Mouse (Mus musculus) hindbrain, postnatal 0 days (tissue): ENCODE measurements around the gene Tenm2. TPM values are rescaled to one million over a fixed set of nuclear protein-coding genes. Genes with fewer than 3 reads are reported as not detected.
A peak's percentile ranks its signal among the peaks of the same experiment; 100 is the strongest.

Experiments
- ATAC-seq: fragments of 200-750 bp; cut with Nextera tagmentation; 2 replicates; pipeline ENCODE4 v1.8.0; 2017; ENCODE audit warnings: mild to moderate bottlenecking, moderate TSS enrichment, moderate library complexity
- DNase-seq: peaks from one replicate; pipeline ENCODE4 v3.0.0-alpha.2; 2015; ENCODE audit warnings: low spot score
- H3K27ac ChIP-seq: fragments of 300-500 bp; sonication (generic); 2 replicates; pipeline ENCODE4 v1.5.1; 2014; ENCODE audit warnings: mild to moderate bottlenecking
- H3K27me3 ChIP-seq: fragments of 300-500 bp; sonication (generic); 2 replicates; pipeline ENCODE4 v1.6.1; 2014; ENCODE audit warnings: low read length, mixed read lengths; ENCODE audit not compliant: insufficient read depth
- H3K36me3 ChIP-seq: fragments of 300-500 bp; sonication (generic); 2 replicates; pipeline ENCODE4 v1.6.1; 2014; ENCODE audit warnings: low read length, mixed read lengths; ENCODE audit not compliant: insufficient read depth
- H3K4me1 ChIP-seq: fragments of 300-500 bp; sonication (generic); 2 replicates; pipeline ENCODE4 v1.6.1; 2014; ENCODE audit warnings: antibody characterized with exemption, low read length, mixed read lengths; ENCODE audit not compliant: insufficient read depth
- H3K4me2 ChIP-seq: fragments of 300-500 bp; sonication (generic); 2 replicates; pipeline ENCODE4 v1.6.1; 2014; ENCODE audit warnings: low read depth, mild to moderate bottlenecking, low read length, moderate library complexity, mixed read lengths
- H3K4me3 ChIP-seq: fragments of 300-500 bp; sonication (generic); 2 replicates; pipeline ENCODE4 v1.5.1; 2014; ENCODE audit warnings: low read length
- H3K9ac ChIP-seq: fragments of 300-500 bp; sonication (generic); replicated peaks from 2 replicates; pipeline ENCODE4 v1.6.1; 2014; ENCODE audit warnings: mild to moderate bottlenecking, low read length, moderate library complexity, mixed read lengths
- H3K9me3 ChIP-seq: fragments of 300-500 bp; sonication (generic); 2 replicates; pipeline ENCODE4 v1.6.1; 2016; ENCODE audit warnings: low read length, mixed read lengths
- CTCF ChIP-seq: IDR thresholded peaks from 2 replicates; pipeline ENCODE4 v1.5.1; 2016; ENCODE audit warnings: antibody characterized with exemption, control low read depth, low read depth
- WGBS: fragments of 180-500 bp; shearing (Covaris S2); extraction: QIAGEN DNeasy Blood & Tissue Kit; methylation state at CpG from one replicate; pipeline ENCODE4 v1.1.7; 2014; 5-methylcytosine and 5-hydroxymethylcytosine counted together
- polyA plus RNA-seq: library from polyadenylated mRNA; unstranded; fragments of >200 nt; fragmentation: Nextera tagmentation; extraction: Ambion mirVana; gene quantifications from 2 replicates; pipeline ENCODE4 v1.2.1, GENCODE M21; 2015
- total RNA-seq: library from RNA; depleted of rRNA; stranded (reverse); fragments of >200 nt; gene quantifications from 2 replicates; pipeline ENCODE4 v1.2.3, GENCODE M21; 2014

Tenm2 gene
- total and polyA plus RNA-seq, 2 experiments from 2014 or later, result 30.1 to 78.0 TPM

GRCm38 (mm10) chr11:36052598-36052997, 1183.2 kb downstream of the Tenm2 start:
- H3K4me1 ChIP-seq, result no peaks in the 10 kb centered on the region
- no peaks in the 10 kb centered on the region for H3K9me3 ChIP-seq
- no peak overlapping the region for H3K4me2 ChIP-seq
- ATAC-seq, result no peak
- no peak for TF ChIP-seq CTCF
- no peak for DNase-seq
- 62% methylated on average over 2 of the region's 2 CpGs for WGBS
- H3K27me3 ChIP-seq, result no peaks in the 10 kb centered on the region
- no peak overlapping the region for H3K27ac ChIP-seq
- H3K36me3 ChIP-seq, result no peaks in the 10 kb centered on the region
- H3K4me3 ChIP-seq, result no peak overlapping the region
- H3K9ac ChIP-seq, result no peak overlapping the region

DNA sequence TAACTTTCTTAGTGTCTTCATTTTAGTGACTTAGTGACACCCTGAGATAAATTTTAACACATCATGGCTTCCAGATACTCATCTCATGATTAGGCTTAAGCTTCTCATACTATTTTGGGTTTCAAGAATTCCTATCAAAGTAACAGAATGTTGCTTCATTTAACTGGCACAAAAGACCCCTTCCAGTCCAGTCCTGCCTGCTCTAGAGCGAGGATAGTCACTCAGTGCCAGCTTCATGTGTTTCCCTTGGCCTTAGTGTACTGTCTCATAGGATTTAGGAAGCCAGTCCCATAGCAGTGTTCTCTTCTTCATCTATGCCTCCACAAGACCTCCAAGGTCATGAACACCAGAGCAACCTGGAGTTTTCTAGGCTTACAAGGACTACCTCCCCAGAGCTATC, 1183.7 kb downstream of the Tenm2 start:
- no peak overlapping the region for H3K4me3 ChIP-seq
- H3K4me1 ChIP-seq, result no peaks in the 10 kb centered on the region
- 82% methylated on average over 1 of the region's 1 CpGs for WGBS
- no peak overlapping the region for H3K9ac ChIP-seq
- H3K4me2 ChIP-seq, result no peak overlapping the region
- H3K36me3 ChIP-seq, result no peaks in the 10 kb centered on the region
- ATAC-seq (no peak), DNase-seq (no peak)
- no peak for TF ChIP-seq CTCF
- H3K9me3 ChIP-seq, result no peaks in the 10 kb centered on the region
- H3K27ac ChIP-seq, result no peak overlapping the region
- no peaks in the 10 kb centered on the region for H3K27me3 ChIP-seq

- no peaks in the 10 kb centered on the region for H3K36me3 ChIP-seq
- no peak overlapping the region for H3K9ac ChIP-seq
- H3K4me2 ChIP-seq, result no peak overlapping the region
- H3K4me3 ChIP-seq, result no peak overlapping the region
- WGBS, result 23% methylated on average over 5 of the region's 5 CpGs
- ATAC-seq, result no peak
- DNase-seq, result peak; percentile 35
- no peaks in the 10 kb centered on the region for H3K27me3 ChIP-seq
- H3K4me1 ChIP-seq, result no peaks in the 10 kb centered on the region
- H3K9me3 ChIP-seq, result no peaks in the 10 kb centered on the region
- H3K27ac ChIP-seq, result no peak overlapping the region
- no peak for TF ChIP-seq CTCF
These were observed 1186.2 kb downstream of the Tenm2 start for GRCm38 (mm10) chr11:36049547-36049946.

DNA sequence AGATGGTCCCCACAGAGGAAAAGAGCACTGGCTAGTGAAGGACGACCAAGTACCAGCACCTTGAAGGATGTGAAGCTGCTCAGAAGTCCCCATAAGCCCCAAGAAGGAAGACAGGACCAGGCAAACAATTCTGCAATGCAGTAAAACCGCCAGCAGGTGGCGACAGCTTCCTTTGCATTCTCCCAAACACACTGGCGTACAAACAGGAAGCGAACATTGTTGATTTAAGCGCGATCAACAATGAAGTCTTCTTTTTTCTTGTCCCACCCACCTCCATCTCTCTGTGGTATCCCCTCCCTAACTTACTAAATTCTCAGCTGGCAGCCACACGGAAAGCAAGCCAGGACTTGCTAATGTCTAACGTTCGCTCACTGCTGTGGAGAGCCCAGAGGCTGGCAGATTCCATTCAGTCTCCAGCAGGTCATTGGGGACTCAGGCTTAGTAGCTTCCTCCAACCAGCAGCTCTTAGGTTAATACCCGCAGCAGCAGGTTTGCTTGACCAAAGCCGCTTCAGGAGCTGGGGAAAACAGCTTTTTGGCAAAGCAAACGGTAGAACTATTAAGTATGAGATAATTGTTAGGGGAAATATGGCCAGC, 1190.0 kb downstream of the Tenm2 start:
- Histone ChIP-seq H3K27me3 (no peaks in the 10 kb centered on the region), H3K4me3 (peak overlapping the region; percentile 26), H3K36me3 (no peaks in the 10 kb centered on the region), H3K4me1 (no peaks in the 10 kb centered on the region), H3K9me3 (no peaks in the 10 kb centered on the region), H3K9ac (no peak overlapping the region), H3K27ac (no peak overlapping the region), H3K4me2 (peak overlapping the region; percentile 48)
- WGBS, result 3% methylated on average over 13 of the region's 13 CpGs
- ATAC-seq (peak; percentile 72), DNase-seq (peak; percentile 93)
- TF ChIP-seq CTCF, result peak; percentile 100

GRCm38 (mm10) chr11:36041411-36041810, 1194.4 kb downstream of the Tenm2 start:
- Histone ChIP-seq H3K4me1 (peaks cover 5% of the 10 kb centered on the region; the same call in 1 of the 2 replicates), H3K27me3 (no peaks in the 10 kb centered on the region), H3K9ac (no peak overlapping the region), H3K4me2 (no peak overlapping the region), H3K27ac (no peak overlapping the region), H3K36me3 (no peaks in the 10 kb centered on the region), H3K4me3 (no peak overlapping the region), H3K9me3 (no peaks in the 10 kb centered on the region)
- WGBS, result 83% methylated on average over 13 of the region's 13 CpGs
- ATAC-seq, result no peak
- TF ChIP-seq CTCF, result no peak
- DNase-seq, result no peak

GRCm38 (mm10) chr11:36040508-36041233, 1195.1 kb downstream of the Tenm2 start:
- Histone ChIP-seq H3K4me1 (peaks cover 9% of the 10 kb centered on the region; the same call in 1 of the 2 replicates), H3K4me3 (no peak overlapping the region), H3K9ac (no peak overlapping the region), H3K4me2 (no peak overlapping the region), H3K9me3 (no peaks in the 10 kb centered on the region), H3K27ac (no peak overlapping the region), H3K27me3 (no peaks in the 10 kb centered on the region), H3K36me3 (no peaks in the 10 kb centered on the region)
- 38% methylated on average over 10 of the region's 10 CpGs for WGBS
- DNase-seq (no peak), ATAC-seq (0 out of 2 replicates have a peak, but pooled peaks have one; percentile 27)
- TF ChIP-seq CTCF, result no peak

DNA sequence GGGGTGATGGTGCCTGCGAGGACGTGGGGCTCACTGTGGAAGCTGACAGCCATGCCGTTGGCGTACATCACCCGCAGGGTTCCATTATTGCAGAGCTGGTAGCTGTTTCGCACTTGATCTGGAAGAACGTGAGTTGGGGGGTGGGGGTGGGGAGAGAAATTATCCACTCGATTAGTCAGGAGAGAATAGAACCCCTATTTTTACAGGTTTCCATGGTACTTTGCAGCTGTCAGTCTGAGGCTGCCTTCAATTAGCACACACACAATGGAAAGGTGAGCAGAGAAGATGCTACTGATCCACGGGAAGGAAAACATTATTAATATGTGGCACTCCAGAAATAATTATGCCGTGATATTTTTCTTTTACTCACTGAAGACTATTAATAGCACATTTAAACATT, 1195.9 kb downstream of the Tenm2 start:
- DNase-seq, result no peak
- H3K27ac ChIP-seq, result no peak overlapping the region
- no peaks in the 10 kb centered on the region for H3K9me3 ChIP-seq
- no peaks in the 10 kb centered on the region for H3K27me3 ChIP-seq
- no peaks in the 10 kb centered on the region for H3K36me3 ChIP-seq
- no peak overlapping the region for H3K4me2 ChIP-seq
- peaks cover 9% of the 10 kb centered on the region; the same call in 1 of the 2 replicates for H3K4me1 ChIP-seq
- no peak for ATAC-seq
- WGBS, result 58% methylated on average over 10 of the region's 10 CpGs
- no peak overlapping the region for H3K4me3 ChIP-seq
- H3K9ac ChIP-seq, result no peak overlapping the region
- no peak for TF ChIP-seq CTCF
